Mouse (Mus musculus): ENCODE results near the gene Kcnn1. TPM values are rescaled to one million over a fixed set of nuclear protein-coding genes. Genes with fewer than 3 reads are reported as not detected.

Gene Kcnn1
- total RNA-seq, 2 experiments from 2014 or later, result 17.4 to 18.3 TPM

DNA sequence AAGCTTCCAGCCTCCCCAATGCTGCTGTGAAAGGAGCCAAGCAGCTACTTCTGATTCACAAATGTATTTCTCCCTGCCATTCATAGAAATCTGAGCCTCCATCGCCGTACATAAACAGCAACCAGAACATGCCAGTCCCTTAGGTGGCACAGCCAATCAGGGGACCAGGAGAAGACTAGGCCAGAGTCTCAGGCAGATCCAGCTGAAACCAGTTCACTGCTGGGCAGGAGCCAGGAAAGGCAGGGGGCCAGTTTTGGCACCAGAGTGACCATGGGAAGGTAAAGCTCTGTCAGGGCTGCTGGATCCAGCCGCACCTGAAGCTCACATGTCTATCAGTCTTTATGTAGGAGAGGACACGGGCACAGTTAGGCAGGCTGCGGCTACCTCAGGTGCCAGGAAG lies 27.6 kb upstream of the Kcnn1 start:
- Histone ChIP-seq H3K27ac (no peak overlapping the region), H3K4me3 (no peak overlapping the region)
- no peak for TF ChIP-seq CTCF (conservative IDR thresholded peaks at IDR 0.05)
- no peak for DNase-seq (ENCODE audit: low spot score in 2 of 2)

DNA sequence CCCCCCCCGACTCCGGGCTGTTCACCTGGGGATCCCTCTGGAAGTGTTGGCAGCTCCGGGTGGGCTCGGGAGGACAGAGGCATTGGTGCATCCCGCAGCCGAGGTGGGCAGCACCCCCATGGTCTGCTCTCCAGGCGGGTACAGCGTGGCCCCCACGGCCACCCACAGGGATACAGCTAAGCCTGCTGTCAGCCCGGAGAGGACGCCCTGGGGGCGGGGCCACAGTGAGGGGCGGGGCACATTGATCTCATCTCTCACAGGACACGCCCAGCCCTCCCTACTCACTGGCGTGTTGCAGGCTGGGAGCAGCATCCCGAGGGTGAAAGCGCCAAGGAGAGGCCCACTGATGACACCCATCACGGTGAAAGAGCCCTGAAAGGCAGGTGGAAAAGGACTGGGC lies 24.6 kb upstream of the Kcnn1 start:
- H3K4me3 ChIP-seq, result peak overlapping the region; percentile 7; the same call in 1 of the 2 replicates
- no peak overlapping the region for H3K27ac ChIP-seq
- peak in 1 of 2 experiments; percentile 46 for DNase-seq (ENCODE audit: low spot score in 2 of 2)
- TF ChIP-seq CTCF (conservative IDR thresholded peaks at IDR 0.05), result no peak

DNA sequence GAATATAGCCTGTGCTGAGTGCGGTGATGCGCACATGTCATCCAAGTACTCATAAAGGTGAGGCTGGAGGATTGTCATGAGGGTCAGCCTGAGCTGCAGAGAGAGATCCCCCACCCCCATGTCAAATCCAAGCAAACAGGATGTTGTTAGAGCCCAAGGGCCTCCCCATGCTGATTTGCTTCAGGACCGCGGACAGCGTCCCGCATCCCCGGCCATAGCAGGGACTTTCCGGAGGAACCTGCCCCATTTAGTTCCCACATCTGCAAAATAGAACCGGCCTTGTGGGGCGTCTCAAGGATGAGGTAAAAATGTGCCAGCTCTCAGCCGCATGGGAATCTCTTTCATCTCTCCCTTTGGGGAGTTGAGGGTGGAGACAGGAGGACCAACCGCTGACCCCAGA lies 22.6 kb upstream of the Kcnn1 start:
- no peak for TF ChIP-seq CTCF (conservative IDR thresholded peaks at IDR 0.05)

DNA sequence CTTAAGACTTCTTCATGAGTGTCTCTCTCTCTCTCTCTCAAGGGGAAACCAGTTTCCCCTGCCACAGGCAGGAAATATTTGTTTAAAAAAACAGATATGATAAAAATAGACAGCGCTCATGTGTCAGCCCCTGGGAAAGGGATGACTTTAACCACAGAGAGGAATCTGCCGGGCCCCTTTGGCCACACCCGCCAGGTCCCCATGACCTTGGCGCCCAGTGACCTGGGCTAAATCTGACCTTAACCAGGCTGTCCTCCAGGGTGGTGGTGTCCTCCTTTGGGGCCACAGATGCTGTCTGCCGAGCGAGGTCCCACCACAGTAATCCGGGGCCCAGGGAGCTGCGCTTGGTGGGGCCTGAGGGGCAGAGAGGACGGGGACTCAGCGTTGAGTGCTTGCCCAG lies 21.6 kb upstream of the Kcnn1 start:
- Histone ChIP-seq H3K27ac (no peak overlapping the region), H3K4me3 (no peak overlapping the region)
- no peak for TF ChIP-seq CTCF (conservative IDR thresholded peaks at IDR 0.05)
- DNase-seq (ENCODE audit: low spot score in 2 of 2), result no peak

More for the DNA sequence above, 22.6 kb upstream of the Kcnn1 start:
- Histone ChIP-seq H3K4me3 (no peak overlapping the region), H3K27ac (no peak overlapping the region)
- no peak for DNase-seq (ENCODE audit: low spot score in 2 of 2)

DNA sequence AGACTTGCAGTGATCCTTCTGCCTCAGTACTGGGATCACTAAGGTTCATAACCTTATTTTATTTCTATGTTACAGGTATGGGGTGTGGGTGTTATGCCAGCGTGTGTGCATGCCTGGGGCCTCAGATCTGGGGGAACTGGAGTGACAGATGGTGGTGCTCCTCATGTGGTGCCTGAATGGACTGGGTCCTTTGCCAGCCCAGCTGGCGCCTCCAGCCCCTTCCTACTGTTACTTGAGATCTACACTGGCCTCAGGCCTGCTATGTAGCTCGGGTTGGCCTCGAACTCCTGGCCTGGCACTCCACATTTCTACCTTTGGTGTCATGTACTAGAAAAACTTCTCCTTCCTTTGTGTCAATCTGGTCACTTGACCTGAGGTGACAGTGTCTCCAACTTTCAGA lies 21.1 kb upstream of the Kcnn1 start:
- no peak for DNase-seq (ENCODE audit: low spot score in 2 of 2)
- no peak overlapping the region for H3K27ac ChIP-seq
- TF ChIP-seq CTCF (conservative IDR thresholded peaks at IDR 0.05), result no peak
- H3K4me3 ChIP-seq, result no peak overlapping the region

DNA sequence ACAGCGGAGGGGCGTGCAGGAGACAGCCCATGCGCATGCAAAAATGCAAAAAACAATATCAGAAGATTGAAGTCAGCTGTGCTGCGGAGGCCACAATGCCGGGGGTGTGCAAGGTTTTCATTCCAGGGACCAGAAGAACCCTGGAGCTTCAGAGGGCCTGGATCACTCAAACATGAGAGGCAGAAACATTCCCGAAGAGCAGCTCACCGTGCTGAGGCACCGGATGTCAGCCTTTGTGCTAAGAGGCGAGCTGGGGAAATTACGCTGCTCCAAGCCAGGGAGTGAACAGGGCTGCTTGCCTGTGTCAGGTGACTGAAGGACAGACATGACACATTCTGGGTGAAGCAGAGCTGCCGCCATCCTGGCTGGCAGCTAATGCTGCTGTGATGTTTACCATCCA lies 17.5 kb upstream of the Kcnn1 start:
- Histone ChIP-seq H3K4me3 (no peak overlapping the region), H3K27ac (peak overlapping the region; percentile 77)
- no peak for TF ChIP-seq CTCF (conservative IDR thresholded peaks at IDR 0.05)
- DNase-seq (ENCODE audit: low spot score in 2 of 2), result no peak

DNA sequence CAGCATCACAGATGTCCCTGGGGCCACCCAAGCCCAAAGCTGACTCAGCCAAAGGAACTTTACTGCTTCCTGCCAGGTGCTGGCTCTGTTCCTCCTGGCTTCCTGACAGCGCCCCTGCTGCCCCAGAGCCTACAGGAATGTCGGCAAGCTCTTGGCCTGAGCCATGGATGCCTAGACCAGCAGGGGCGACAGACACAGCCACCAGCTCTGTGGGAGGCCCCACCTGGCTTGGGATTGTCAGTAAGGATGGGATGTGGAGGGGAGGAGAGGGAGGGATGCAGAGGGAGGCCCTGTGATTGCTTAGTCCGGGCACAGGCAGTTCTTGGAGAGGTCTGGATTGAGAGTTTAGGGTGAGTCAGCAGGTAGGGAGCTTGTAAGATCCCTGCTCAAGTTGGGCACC lies 17.1 kb upstream of the Kcnn1 start:
- Histone ChIP-seq H3K4me3 (no peak overlapping the region), H3K27ac (peak overlapping the region; percentile 77)
- no peak for DNase-seq (ENCODE audit: low spot score in 2 of 2)
- TF ChIP-seq CTCF (conservative IDR thresholded peaks at IDR 0.05), result peak; percentile 15; the same call in 1 of the 2 replicates

DNA sequence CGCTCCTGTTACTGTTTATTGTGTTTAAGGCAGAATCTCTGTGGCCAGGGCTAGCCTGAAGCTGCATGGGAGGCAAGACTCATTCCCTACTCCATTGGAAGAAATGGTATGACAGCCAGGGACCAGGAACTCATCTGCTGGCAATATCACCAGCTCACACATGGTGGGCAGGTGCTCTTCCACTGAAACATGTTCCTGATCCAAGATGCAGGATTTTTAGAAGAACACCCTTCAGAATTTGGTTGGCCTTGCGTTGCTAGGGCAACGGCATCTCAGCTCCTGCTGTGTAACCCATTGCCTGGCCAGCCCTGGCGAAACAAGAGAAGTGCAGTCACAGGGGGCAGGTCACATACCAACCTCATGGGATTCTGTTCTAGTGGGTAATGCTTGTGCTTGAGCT lies 16.4 kb upstream of the Kcnn1 start:
- no peak overlapping the region for H3K4me3 ChIP-seq
- TF ChIP-seq CTCF (conservative IDR thresholded peaks at IDR 0.05), result no peak
- no peak for DNase-seq (ENCODE audit: low spot score in 2 of 2)
- H3K27ac ChIP-seq, result peak overlapping the region; percentile 77; the same call in 1 of the 2 replicates

DNA sequence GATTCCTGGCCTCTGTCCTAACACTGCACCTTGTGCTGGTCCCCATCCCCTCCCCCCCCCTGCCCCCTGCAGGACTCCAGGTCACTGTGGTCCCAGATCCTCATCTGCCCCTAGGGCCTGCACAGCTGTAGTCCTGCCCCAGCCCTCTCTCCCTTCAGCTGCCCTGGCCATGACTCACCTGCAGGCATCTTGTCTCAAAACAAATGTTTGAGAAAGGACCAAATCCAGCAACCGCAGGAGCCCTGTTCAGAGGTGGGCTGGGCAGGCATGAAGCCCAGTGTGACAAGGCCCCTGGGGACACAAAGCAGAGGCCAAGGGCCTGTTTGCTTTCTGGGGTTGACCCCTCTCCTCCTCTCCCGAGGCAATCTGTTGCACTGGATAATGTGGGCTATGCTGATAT lies 15.1 kb upstream of the Kcnn1 start:
- no peak for DNase-seq (ENCODE audit: low spot score in 2 of 2)
- no peak overlapping the region for H3K4me3 ChIP-seq
- no peak for TF ChIP-seq CTCF (conservative IDR thresholded peaks at IDR 0.05)
- no peak overlapping the region for H3K27ac ChIP-seq

DNA sequence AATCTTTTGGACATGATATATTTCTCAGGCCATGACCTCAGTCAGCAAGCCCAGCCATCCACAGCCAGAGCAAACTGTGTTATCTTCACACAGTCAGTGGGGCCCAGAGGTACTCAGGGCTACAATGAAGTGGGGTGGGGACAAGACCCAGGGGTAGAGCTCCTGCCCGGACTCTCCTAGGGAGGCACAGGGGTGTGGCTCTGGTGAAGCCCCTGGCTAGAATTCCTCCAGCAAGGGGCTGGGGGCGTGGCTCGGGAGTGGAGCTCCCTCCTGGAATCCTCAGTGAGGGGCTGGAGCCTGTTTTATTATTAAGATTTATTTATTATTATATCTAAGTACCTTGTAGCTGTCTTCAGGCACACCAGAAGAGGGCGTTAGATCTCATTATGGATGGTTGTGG lies 13.3 kb upstream of the Kcnn1 start:
- Histone ChIP-seq H3K27ac (no peak overlapping the region), H3K4me3 (no peak overlapping the region)
- TF ChIP-seq CTCF (conservative IDR thresholded peaks at IDR 0.05), result 0 out of 2 replicates have a peak, but pooled peaks have one; percentile 5
- no peak for DNase-seq (ENCODE audit: low spot score in 2 of 2)

DNA sequence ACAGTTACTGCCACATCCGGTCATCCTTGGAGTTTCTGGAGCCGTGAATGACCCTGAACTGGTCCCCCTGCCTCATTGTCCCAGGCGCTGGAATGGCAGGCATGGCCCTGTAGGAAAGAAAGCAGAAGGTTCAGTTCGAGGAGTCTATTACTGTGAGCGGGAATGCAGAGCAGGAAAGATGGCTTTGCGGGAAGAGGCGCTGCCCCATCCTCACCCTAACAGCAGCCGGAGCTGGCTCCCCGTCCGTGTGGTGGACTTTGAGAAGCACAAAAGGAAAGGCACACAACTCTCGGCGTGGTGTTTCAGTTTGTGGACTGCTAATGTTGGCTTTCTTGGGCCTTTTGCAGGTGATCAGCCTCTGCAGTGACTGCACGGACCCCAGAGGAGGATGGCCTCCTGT lies 11.4 kb upstream of the Kcnn1 start:
- no peak overlapping the region for H3K27ac ChIP-seq
- no peak for TF ChIP-seq CTCF (conservative IDR thresholded peaks at IDR 0.05)
- DNase-seq (ENCODE audit: low spot score in 2 of 2), result no peak
- no peak overlapping the region for H3K4me3 ChIP-seq

DNA sequence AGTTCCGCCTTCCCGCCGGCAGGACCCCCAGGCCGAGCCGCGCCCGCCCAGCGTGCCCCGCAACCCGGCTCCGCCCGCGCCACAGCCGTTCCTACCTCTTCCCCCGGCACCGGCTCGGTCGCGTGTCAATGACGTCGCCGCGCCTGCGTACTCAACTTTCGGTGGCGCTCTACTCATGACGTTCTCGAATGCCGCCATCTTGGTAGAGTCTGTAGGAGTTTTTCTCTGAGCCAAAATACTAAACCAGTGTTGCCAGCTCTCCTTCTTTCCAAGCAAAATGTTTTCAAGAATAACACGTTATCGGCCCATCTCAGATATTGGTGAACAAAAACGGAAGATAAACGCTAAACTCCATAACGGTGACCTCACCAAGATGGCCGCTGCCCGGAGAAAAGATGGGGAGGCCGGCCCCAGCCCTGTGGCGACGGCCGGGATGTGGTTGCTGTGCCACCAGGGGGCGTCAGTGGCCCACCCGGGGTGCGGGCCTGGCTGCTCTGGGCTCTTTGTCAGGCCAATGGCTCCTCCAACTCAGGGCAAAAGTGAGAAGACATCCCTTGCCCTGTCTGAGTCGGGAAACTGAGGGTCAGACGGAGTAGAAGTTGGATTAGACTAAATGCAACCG lies 10.4 kb upstream of the Kcnn1 start, which contains the start of gene Ccdc124:
TSS of gene Ccdc124 (minus strand) at position 572 of the 622 bp plus-strand sequence.
- peak within 1 kb of the TSS; percentile 96 for H3K27ac ChIP-seq
- peak within 1 kb of the TSS; percentile 71 for H3K4me3 ChIP-seq
- DNase-seq (ENCODE audit: low spot score in 2 of 2), result peak; percentile 93 to 97
- peak; percentile 99 for TF ChIP-seq CTCF (conservative IDR thresholded peaks at IDR 0.05)

DNA sequence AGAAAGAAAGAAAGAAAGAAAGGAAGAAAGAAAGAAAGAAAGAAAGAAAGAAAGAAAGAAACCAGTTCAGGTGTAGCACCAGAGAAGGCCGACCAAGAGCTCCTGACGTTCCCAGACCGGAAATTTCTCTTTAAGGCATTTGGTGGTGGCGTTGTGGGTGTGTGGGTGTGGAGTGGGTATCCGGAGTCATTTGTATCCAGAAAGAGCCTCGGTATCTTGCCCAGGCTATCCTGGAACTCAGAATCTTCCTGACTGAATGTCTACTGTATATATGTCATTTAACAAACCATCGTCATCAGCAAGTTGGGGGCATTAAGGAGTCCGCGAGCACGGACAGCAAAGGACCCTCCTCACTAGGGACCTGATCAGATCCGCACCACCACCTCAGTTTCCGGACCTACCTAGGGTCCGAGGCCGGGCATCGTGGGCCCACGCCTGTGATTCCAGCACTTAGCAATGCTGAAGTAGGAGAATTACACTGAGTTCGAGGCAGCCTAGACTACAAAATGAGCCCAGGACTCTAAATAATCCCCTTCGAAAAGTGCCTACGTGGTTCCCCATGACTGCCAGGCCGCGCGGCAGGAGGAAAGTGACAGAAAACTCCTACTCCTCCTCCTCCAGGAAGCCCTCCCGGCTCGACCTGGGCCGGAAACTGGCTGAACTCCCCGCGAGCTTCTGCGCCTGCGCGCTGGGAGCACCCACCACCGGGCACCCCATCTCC lies 9.7 kb upstream of the Kcnn1 start:
- Histone ChIP-seq H3K4me3 (peak overlapping the region; percentile 71), H3K27ac (peak overlapping the region; percentile 96)
- DNase-seq (ENCODE audit: low spot score in 2 of 2), result no peak
- TF ChIP-seq CTCF (conservative IDR thresholded peaks at IDR 0.05), result no peak

All from layer of hippocampus, adult 2 months (tissue).